Comparison of ENCODE assay signal across 23 mouse cellular contexts in genomic region chr5:24363467-24363866, GRCm38 (mm10). TPM values are rescaled to one million over a fixed set of nuclear protein-coding genes. Genes with fewer than 3 reads are reported as not detected.
"Had no signal": no experiment of that assay in that cellular context is flagged by ENCODE, and none has a peak within 500 bp of the region (broad histone marks: within the 10 kb centered on the region; RNA-seq: fewer than 3 reads in every experiment).

No protein-coding gene starts in this region.

- H3K9ac ChIP-seq: limb, embryonic 12.5 days; limb, embryonic 15.5 days; liver, embryonic 14.5 days; liver, postnatal 0 days; lung, embryonic 14.5 days; midbrain, embryonic 12.5 days; midbrain, embryonic 15.5 days; neural tube, embryonic 12.5 days; neural tube, embryonic 15.5 days had no signal

- H3K27me3 ChIP-seq: limb, embryonic 15.5 days; midbrain, embryonic 12.5 days; midbrain, embryonic 15.5 days; neural tube, embryonic 12.5 days; neural tube, embryonic 15.5 days had no signal

- H3K9me3 ChIP-seq: limb, embryonic 12.5 days; limb, embryonic 15.5 days; midbrain, embryonic 12.5 days; midbrain, embryonic 15.5 days; neural tube, embryonic 12.5 days; neural tube, embryonic 15.5 days had no signal

- H3K36me3 ChIP-seq: limb, embryonic 12.5 days; limb, embryonic 15.5 days; midbrain, embryonic 12.5 days; midbrain, embryonic 15.5 days; neural tube, embryonic 12.5 days; neural tube, embryonic 15.5 days had no signal

- H3K4me3 ChIP-seq: limb, embryonic 12.5 days; limb, embryonic 15.5 days; midbrain, embryonic 12.5 days; midbrain, embryonic 15.5 days; neural tube, embryonic 12.5 days; neural tube, embryonic 15.5 days had no signal

- DNase-seq: kidney, postnatal 14 days; kidney, postnatal 4 days; left cerebral cortex, postnatal 4 days; liver, postnatal 0 days; lung, embryonic 14.5 days; right cerebral cortex, adult 18-20 months; right cerebral cortex, postnatal 14 days; right cerebral cortex, postnatal 4 days; thymus, adult 18-20 months; thymus, postnatal 36 days had no signal

- H3K4me1 ChIP-seq: midbrain, embryonic 12.5 days had no signal

- H3K4me2 ChIP-seq: limb, embryonic 12.5 days; limb, embryonic 15.5 days; liver, embryonic 11.5 days; lung, embryonic 14.5 days; midbrain, embryonic 12.5 days; midbrain, embryonic 15.5 days; neural tube, embryonic 12.5 days; neural tube, embryonic 15.5 days had no signal

- H3K27ac ChIP-seq: limb, embryonic 12.5 days; limb, embryonic 15.5 days; liver, embryonic 14.5 days; macrophage; midbrain, embryonic 12.5 days; midbrain, embryonic 15.5 days; neural tube, embryonic 12.5 days; neural tube, embryonic 15.5 days; stomach, postnatal 0 days had no signal

- ATAC-seq: liver, postnatal 0 days; lung, postnatal 0 days; midbrain, embryonic 15.5 days had no signal

RNA-seq across cellular contexts. Expression of gene Nos3, which starts 1.1 kb away (rescaled TPM):
- polyA plus RNA-seq: macrophage had no signal

RNA-seq across cellular contexts. Expression of gene Kcnh2, which starts 12.1 kb away (rescaled TPM):
- total RNA-seq: megakaryocyte, adult 5-6 weeks had no signal
- polyA plus RNA-seq: macrophage had no signal

RNA-seq across cellular contexts. Expression of gene Asic3, which starts 49.7 kb away (rescaled TPM):
- total RNA-seq: left cerebral cortex, postnatal 14 days; left cerebral cortex, postnatal 4 days; megakaryocyte, adult 5-6 weeks had no signal
- polyA plus RNA-seq: liver, embryonic 11.5 days; liver, embryonic 14.5 days; liver, postnatal 0 days; lung, embryonic 14.5 days; macrophage; stomach, postnatal 0 days had no signal
